In genomic region chr2:27544613-27545012, GRCm38 (mm10) we compare ENCODE assay signal across 16 mouse cellular contexts.
"Had no signal": no experiment of that assay in that cellular context is flagged by ENCODE, and none has a peak within 500 bp of the region (broad histone marks: within the 10 kb centered on the region; RNA-seq: fewer than 3 reads in every experiment).

No protein-coding gene starts in this region.

- H3K27me3 ChIP-seq: liver, embryonic 13.5 days; midbrain, embryonic 12.5 days; neural tube, embryonic 13.5 days had no signal

- ATAC-seq: midbrain, embryonic 16.5 days had no signal

- H3K4me3 ChIP-seq: layer of hippocampus, adult 2 months; liver, embryonic 13.5 days; midbrain, embryonic 12.5 days; myocyte; neural tube, embryonic 13.5 days had no signal

- H3K36me3 ChIP-seq: midbrain, embryonic 12.5 days; neural tube, embryonic 13.5 days had no signal

- H3K27ac ChIP-seq: kidney, postnatal 0 days; layer of hippocampus, adult 2 months; liver, embryonic 13.5 days; midbrain, embryonic 12.5 days; neural tube, embryonic 13.5 days had no signal

- H3K9ac ChIP-seq: liver, embryonic 13.5 days; midbrain, embryonic 12.5 days; neural tube, embryonic 13.5 days had no signal

- DNase-seq: kidney, adult 2 months; kidney, postnatal 25 days; layer of hippocampus, adult 9-11 months; liver, embryonic 13.5 days; lung, adult 2 months; lung, postnatal 14 days; lung, postnatal 4 days; retina, postnatal 1 day; right cerebral cortex, postnatal 25 days; thymus, postnatal 36 days had no signal

- H3K4me2 ChIP-seq: liver, embryonic 13.5 days; midbrain, embryonic 12.5 days; neural tube, embryonic 13.5 days had no signal

- H3K9me3 ChIP-seq: liver, embryonic 13.5 days; neural tube, embryonic 13.5 days had no signal
